Mouse (Mus musculus): ENCODE data around the gene Pa2g4. TPM values are rescaled to one million over a fixed set of nuclear protein-coding genes. Genes with fewer than 3 reads are reported as not detected.
A peak's percentile ranks its signal among the peaks of the same experiment; 100 is the strongest.

Pa2g4 gene
- polyA plus RNA-seq, 1 experiment = 127 TPM

- peaks cover 48% of the 10 kb centered on the region for H3K36me3 ChIP-seq (ENCODE audit: control insufficient read depth, insufficient read depth)
These were observed 54.6 kb downstream of the Pa2g4 start for GRCm38 (mm10) chr10:128511189-128511588.

DNA sequence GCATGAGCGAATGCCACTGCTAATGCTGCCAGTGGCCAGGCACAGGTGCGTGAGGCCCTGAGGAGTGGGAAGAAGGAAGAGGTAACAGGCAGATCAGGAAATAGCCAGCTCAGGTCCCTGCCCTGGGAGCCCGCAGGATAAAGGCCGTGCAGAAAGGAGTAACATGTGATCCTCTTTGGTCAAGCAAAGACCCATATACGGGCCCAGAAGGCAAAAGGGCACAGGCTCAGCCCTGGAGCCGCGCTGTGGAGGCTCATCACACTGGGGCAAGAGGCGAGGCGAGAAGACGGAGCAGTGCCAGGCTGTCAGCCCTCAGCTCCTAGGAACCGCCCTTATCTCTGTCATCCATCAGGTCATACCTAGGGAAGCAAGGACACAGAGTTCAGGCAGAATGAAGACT, 55.5 kb downstream of the Pa2g4 start:
- Histone ChIP-seq H3K4me2 (ENCODE audit: low read depth) (no peak overlapping the region), H3K4me3 (no peak overlapping the region), H3K36me3 (ENCODE audit: control insufficient read depth, insufficient read depth) (peaks cover 43% of the 10 kb centered on the region), H3ac (ENCODE audit: control insufficient read depth, insufficient read length) (no peak overlapping the region), H3K27me3 (ENCODE audit: control insufficient read depth, insufficient read depth, insufficient read length) (no peaks in the 10 kb centered on the region), H3K79me2 (ENCODE audit: control insufficient read depth, insufficient read depth) (no peaks in the 10 kb centered on the region)
- no peak for TF ChIP-seq TCF3 (IDR thresholded peaks at IDR 0.05; ENCODE audit: insufficient read length, low read depth)
- no peak for TF ChIP-seq E2F4 (IDR thresholded peaks at IDR 0.05; ENCODE audit: insufficient read depth)
- TF ChIP-seq REST (IDR thresholded peaks at IDR 0.05; ENCODE audit: insufficient read depth, insufficient read length) = no peak

More at GRCm38 (mm10) chr10:128511189-128511588, 54.6 kb downstream of the Pa2g4 start:
- Histone ChIP-seq H3K79me2 (ENCODE audit: control insufficient read depth, insufficient read depth) (no peaks in the 10 kb centered on the region), H3K27me3 (ENCODE audit: control insufficient read depth, insufficient read depth, insufficient read length) (no peaks in the 10 kb centered on the region), H3K4me3 (no peak overlapping the region), H3ac (ENCODE audit: control insufficient read depth, insufficient read length) (no peak overlapping the region), H3K4me2 (ENCODE audit: low read depth) (no peak overlapping the region)
- TF ChIP-seq MYOD1 (IDR thresholded peaks at IDR 0.05; ENCODE audit: control insufficient read depth in 1 of 3, insufficient read length in 2 of 3, low read depth in 2 of 3) (no peak), POLR2AphosphoS2 (IDR thresholded peaks at IDR 0.05; ENCODE audit: insufficient read length, low read depth) (no peak), MYOG (IDR thresholded peaks at IDR 0.05; ENCODE audit: control insufficient read depth in 1 of 3, insufficient read depth in 1 of 3, insufficient read length in 2 of 3, low read depth in 2 of 3) (no peak), TCF3 (IDR thresholded peaks at IDR 0.05; ENCODE audit: insufficient read length, low read depth) (no peak), MAX (IDR thresholded peaks at IDR 0.05; ENCODE audit: low read depth) (no peak), USF1 (IDR thresholded peaks at IDR 0.05; ENCODE audit: low read depth) (no peak), POLR2A (IDR thresholded peaks at IDR 0.05; ENCODE audit: insufficient read length, low read depth) (no peak), E2F4 (IDR thresholded peaks at IDR 0.05; ENCODE audit: insufficient read depth) (no peak), REST (IDR thresholded peaks at IDR 0.05; ENCODE audit: insufficient read depth, insufficient read length) (no peak), TCF12 (IDR thresholded peaks at IDR 0.05; ENCODE audit: insufficient read depth, poor library complexity, severe bottlenecking) (no peak), CEBPB (IDR thresholded peaks at IDR 0.05; ENCODE audit: insufficient read depth, poor library complexity, severe bottlenecking) (no peak), SRF (IDR thresholded peaks at IDR 0.05; ENCODE audit: control insufficient read depth, insufficient read length, low read depth) (no peak)

GRCm38 (mm10) chr10:128509831-128510230, 56.0 kb downstream of the Pa2g4 start:
- Histone ChIP-seq H3K4me3 (no peak overlapping the region), H3ac (ENCODE audit: control insufficient read depth, insufficient read length) (no peak overlapping the region), H3K4me2 (ENCODE audit: low read depth) (no peak overlapping the region), H3K79me2 (ENCODE audit: control insufficient read depth, insufficient read depth) (no peaks in the 10 kb centered on the region), H3K36me3 (ENCODE audit: control insufficient read depth, insufficient read depth) (peaks cover 38% of the 10 kb centered on the region), H3K27me3 (ENCODE audit: control insufficient read depth, insufficient read depth, insufficient read length) (no peaks in the 10 kb centered on the region)
- TF ChIP-seq MYOD1 (IDR thresholded peaks at IDR 0.05; ENCODE audit: control insufficient read depth in 1 of 3, insufficient read length in 2 of 3, low read depth in 2 of 3) = no peak
- TF ChIP-seq POLR2AphosphoS2 (IDR thresholded peaks at IDR 0.05; ENCODE audit: insufficient read length, low read depth) = no peak

DNA sequence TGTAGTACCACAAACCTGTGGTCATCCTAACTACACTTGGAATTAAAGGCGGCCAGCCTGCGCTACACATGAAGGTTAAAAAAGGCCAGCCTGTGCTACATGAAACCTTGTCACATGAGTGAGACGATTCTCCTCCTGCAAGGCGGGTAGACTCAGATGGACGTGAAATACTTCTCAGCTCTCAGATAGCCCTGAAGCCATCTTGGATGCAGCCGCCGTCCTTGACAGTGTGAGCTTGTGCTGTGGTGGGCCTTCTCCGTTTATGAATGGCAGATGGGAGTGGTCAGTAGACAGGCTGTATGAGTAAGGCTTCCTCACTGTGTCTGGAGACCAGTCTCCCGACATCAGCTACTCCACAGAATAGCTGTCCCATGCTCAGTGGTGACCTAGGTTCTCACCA, 56.6 kb downstream of the Pa2g4 start:
- Histone ChIP-seq H3K27me3 (ENCODE audit: control insufficient read depth, insufficient read depth, insufficient read length) (no peaks in the 10 kb centered on the region), H3K36me3 (ENCODE audit: control insufficient read depth, insufficient read depth) (peaks cover 38% of the 10 kb centered on the region), H3K79me2 (ENCODE audit: control insufficient read depth, insufficient read depth) (no peaks in the 10 kb centered on the region), H3K4me2 (ENCODE audit: low read depth) (no peak overlapping the region), H3ac (ENCODE audit: control insufficient read depth, insufficient read length) (no peak overlapping the region), H3K4me3 (no peak overlapping the region)
- TF ChIP-seq POLR2AphosphoS2 (IDR thresholded peaks at IDR 0.05; ENCODE audit: insufficient read length, low read depth) = peak; percentile 74
- no peak for TF ChIP-seq SRF (IDR thresholded peaks at IDR 0.05; ENCODE audit: control insufficient read depth, insufficient read length, low read depth)

GRCm38 (mm10) chr10:128508260-128508659, 57.5 kb downstream of the Pa2g4 start:
- TF ChIP-seq E2F4 (IDR thresholded peaks at IDR 0.05; ENCODE audit: insufficient read depth) (no peak), REST (IDR thresholded peaks at IDR 0.05; ENCODE audit: insufficient read depth, insufficient read length) (no peak), SRF (IDR thresholded peaks at IDR 0.05; ENCODE audit: control insufficient read depth, insufficient read length, low read depth) (no peak), CEBPB (IDR thresholded peaks at IDR 0.05; ENCODE audit: insufficient read depth, poor library complexity, severe bottlenecking) (no peak), USF1 (IDR thresholded peaks at IDR 0.05; ENCODE audit: low read depth) (no peak), POLR2A (IDR thresholded peaks at IDR 0.05; ENCODE audit: insufficient read length, low read depth) (no peak), TCF12 (IDR thresholded peaks at IDR 0.05; ENCODE audit: insufficient read depth, poor library complexity, severe bottlenecking) (no peak), MYOG (IDR thresholded peaks at IDR 0.05; ENCODE audit: control insufficient read depth in 1 of 3, insufficient read depth in 1 of 3, insufficient read length in 2 of 3, low read depth in 2 of 3) (no peak), MYOD1 (IDR thresholded peaks at IDR 0.05; ENCODE audit: control insufficient read depth in 1 of 3, insufficient read length in 2 of 3, low read depth in 2 of 3) (no peak), TCF3 (IDR thresholded peaks at IDR 0.05; ENCODE audit: insufficient read length, low read depth) (no peak), POLR2AphosphoS2 (IDR thresholded peaks at IDR 0.05; ENCODE audit: insufficient read length, low read depth) (no peak), MAX (IDR thresholded peaks at IDR 0.05; ENCODE audit: low read depth) (no peak)
- H3K79me2 ChIP-seq (ENCODE audit: control insufficient read depth, insufficient read depth) = no peaks in the 10 kb centered on the region
- H3K36me3 ChIP-seq (ENCODE audit: control insufficient read depth, insufficient read depth) = peaks cover 28% of the 10 kb centered on the region
- no peak overlapping the region for H3K4me2 ChIP-seq (ENCODE audit: low read depth)
- H3K27me3 ChIP-seq (ENCODE audit: control insufficient read depth, insufficient read depth, insufficient read length) = no peaks in the 10 kb centered on the region
- no peak overlapping the region for H3ac ChIP-seq (ENCODE audit: control insufficient read depth, insufficient read length)
- no peak overlapping the region for H3K4me3 ChIP-seq

Other genes starting within 250 kb of the Pa2g4 start
- 91.8 TPM for gene Cnpy2, start 243.5 kb downstream of the Pa2g4 start, polyA plus RNA-seq (2012; fragmentation: generic; extraction: Trizol)
- gene Cs, start 228.3 kb downstream of the Pa2g4 start, polyA plus RNA-seq (2012; fragmentation: generic; extraction: Trizol) = 253 TPM
- 61.2 TPM for gene Coq10a, start 197.0 kb downstream of the Pa2g4 start, polyA plus RNA-seq (2012; fragmentation: generic; extraction: Trizol)
- gene Ankrd52, start 188.9 kb downstream of the Pa2g4 start, polyA plus RNA-seq (2012; fragmentation: generic; extraction: Trizol) = 30.8 TPM
- gene Slc39a5, start 164.8 kb downstream of the Pa2g4 start, polyA plus RNA-seq (2012; fragmentation: generic; extraction: Trizol) = not detected
- 115 TPM for gene Nabp2, start 154.5 kb downstream of the Pa2g4 start, polyA plus RNA-seq (2012; fragmentation: generic; extraction: Trizol)
- 35.2 TPM for gene Rnf41, start 154.3 kb downstream of the Pa2g4 start, polyA plus RNA-seq (2012; fragmentation: generic; extraction: Trizol)
- 52.5 TPM for gene Smarcc2, start 106.7 kb downstream of the Pa2g4 start, polyA plus RNA-seq (2012; fragmentation: generic; extraction: Trizol)
- 2,234 TPM for gene Myl6, start 71.8 kb downstream of the Pa2g4 start, polyA plus RNA-seq (2012; fragmentation: generic; extraction: Trizol)
- gene Myl6b, start 67.3 kb downstream of the Pa2g4 start, polyA plus RNA-seq (2012; fragmentation: generic; extraction: Trizol) = 734 TPM
- gene Esyt1, start 40.1 kb downstream of the Pa2g4 start, polyA plus RNA-seq (2012; fragmentation: generic; extraction: Trizol) = 166 TPM
- 13.8 TPM for gene Zc3h10, start 18.2 kb downstream of the Pa2g4 start, polyA plus RNA-seq (2012; fragmentation: generic; extraction: Trizol)
- 12,553 TPM for gene Rpl41, start 16.7 kb downstream of the Pa2g4 start, polyA plus RNA-seq (2012; fragmentation: generic; extraction: Trizol)
- 23.3 TPM for gene Erbb3, start 23.7 kb upstream of the Pa2g4 start, polyA plus RNA-seq (2012; fragmentation: generic; extraction: Trizol)
- gene Rps26, start 60.8 kb upstream of the Pa2g4 start, polyA plus RNA-seq (2012; fragmentation: generic; extraction: Trizol) = 1,658 TPM
- 0.04 TPM for gene Ikzf4, start 80.0 kb upstream of the Pa2g4 start, polyA plus RNA-seq (2012; fragmentation: generic; extraction: Trizol)
- gene Suox, start 108.1 kb upstream of the Pa2g4 start, polyA plus RNA-seq (2012; fragmentation: generic; extraction: Trizol) = 23.3 TPM
- 76.3 TPM for gene Rab5b, start 130.3 kb upstream of the Pa2g4 start, polyA plus RNA-seq (2012; fragmentation: generic; extraction: Trizol)
- gene Pmel, start 138.2 kb upstream of the Pa2g4 start, polyA plus RNA-seq (2012; fragmentation: generic; extraction: Trizol) = 0.17 TPM
- 39.9 TPM for gene Cdk2, start 139.0 kb upstream of the Pa2g4 start, polyA plus RNA-seq (2012; fragmentation: generic; extraction: Trizol)
- gene Dgka, start 178.9 kb upstream of the Pa2g4 start, polyA plus RNA-seq (2012; fragmentation: generic; extraction: Trizol) = 13.2 TPM
- 32.6 TPM for gene Pym1, start 181.9 kb upstream of the Pa2g4 start, polyA plus RNA-seq (2012; fragmentation: generic; extraction: Trizol)
- gene Mmp19, start 224.9 kb upstream of the Pa2g4 start, polyA plus RNA-seq (2012; fragmentation: generic; extraction: Trizol) = 12.1 TPM
- gene Dnajc14, start 238.1 kb upstream of the Pa2g4 start, polyA plus RNA-seq (2012; fragmentation: generic; extraction: Trizol) = 39.0 TPM
- 18.7 TPM for gene Tmem198b, start 238.4 kb upstream of the Pa2g4 start, polyA plus RNA-seq (2012; fragmentation: generic; extraction: Trizol)

Data from myocyte (in vitro differentiated cells).